Mouse (Mus musculus) small intestine, adult 2 months (tissue): ENCODE data around the gene Plpp6.

ENCODE experiments used
- CTCF ChIP-seq: fragments of 200-500 bp; IDR thresholded peaks from 2 replicates; pipeline ENCODE4 v1.5.1; 2012; ENCODE audit warnings: low read depth, mild to moderate bottlenecking, control low read depth, inconsistent platforms, low read length, moderate library complexity, mixed read lengths; ENCODE audit not compliant: insufficient replicate concordance, insufficient read length; ENCODE audit errors: extremely low read depth
- POLR2A ChIP-seq: fragments of 200-500 bp; IDR thresholded peaks from 2 replicates; pipeline ENCODE4 v1.6.1; 2012; ENCODE audit warnings: low read depth, mild to moderate bottlenecking, control low read depth, inconsistent platforms, low read length, moderate library complexity

DNA sequence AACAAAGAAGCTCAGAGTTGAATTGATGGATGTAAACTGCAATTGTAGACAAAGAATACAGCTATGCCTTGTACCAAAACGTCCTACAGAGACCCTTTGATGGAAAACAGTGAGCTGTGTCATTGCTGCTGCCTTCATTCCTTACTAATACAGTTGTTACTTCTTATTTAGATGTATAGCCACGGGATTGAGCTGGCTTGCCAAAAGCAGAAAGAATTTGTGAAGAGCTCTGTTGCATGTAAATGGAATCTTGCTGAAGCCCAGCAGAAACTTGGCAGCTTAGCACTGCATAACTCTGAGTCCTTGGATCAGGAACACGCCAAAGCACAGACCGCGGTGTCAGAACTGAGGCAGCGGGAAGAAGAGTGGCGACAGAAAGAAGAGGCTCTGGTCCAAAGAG is 31.1 kb downstream of the Plpp6 start:
- TF ChIP-seq CTCF (no peak), POLR2A (no peak)
